8 mouse cellular contexts compared by ENCODE assay signal in the genomic region with DNA sequence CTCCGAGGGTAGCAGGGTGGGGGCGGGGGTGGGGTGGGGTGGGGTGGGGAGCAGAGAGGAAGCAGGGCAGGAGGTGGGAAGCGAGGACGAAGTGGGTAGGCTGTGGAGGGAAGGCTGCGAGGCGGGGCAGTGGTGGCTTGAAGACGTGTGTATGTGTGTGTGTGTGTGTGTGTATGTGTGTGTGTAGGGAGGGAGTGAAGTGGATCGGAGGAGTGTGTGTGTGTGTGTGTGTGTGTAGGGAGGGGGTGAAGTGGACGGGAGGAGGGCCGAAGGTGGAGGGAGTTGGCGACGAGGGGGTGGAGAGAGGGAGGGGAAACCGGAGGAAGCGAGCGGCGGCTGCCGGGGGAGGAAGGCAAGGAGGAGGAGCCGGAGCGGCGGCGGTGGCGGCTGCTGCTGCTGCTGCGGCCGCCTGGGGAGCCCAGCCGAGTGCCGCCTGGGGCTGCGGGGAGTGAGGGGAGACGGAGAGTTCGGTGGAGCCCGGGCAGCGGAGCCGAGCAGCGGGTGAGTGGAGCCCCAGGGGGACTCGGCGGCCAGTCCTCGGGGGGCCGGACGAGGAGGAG. TPM values are rescaled to one million over a fixed set of nuclear protein-coding genes. Genes with fewer than 3 reads are reported as not detected.
DNase-seq lines count a peak whose midpoint lies in the region; ATAC-seq and TF ChIP-seq lines count a peak whose summit lies in the region.

Gene Tmem164 (plus strand): TSS at position 351 of the 560 bp plus-strand sequence.

- peaks cover 23% of the 10 kb centered on the region for H3K4me1 ChIP-seq in E14TG2a.4 (replicated peaks; ENCODE audit: low read depth, low read length)
- H3K4me1 ChIP-seq in forebrain, embryonic 14.5 days (ENCODE audit: control insufficient read depth, insufficient read depth, low read length) = no peaks in the 10 kb centered on the region
- H3K4me1 ChIP-seq in neural tube, embryonic 15.5 days = peaks cover 32% of the 10 kb centered on the region

- no peaks in the 10 kb centered on the region for H3K9me3 ChIP-seq in E14TG2a.4 (ENCODE audit: low read length)
- no peaks in the 10 kb centered on the region for H3K9me3 ChIP-seq in forebrain, embryonic 14.5 days (replicated peaks; ENCODE audit: control insufficient read depth, low read length)
- H3K9me3 ChIP-seq in neural tube, embryonic 15.5 days (replicated peaks) = no peaks in the 10 kb centered on the region

- peak; percentile 64 for DNase-seq in cerebellum, adult 11 months
- DNase-seq in forebrain, embryonic 14.5 days (ENCODE audit: low spot score) = peak; percentile 74
- peak; percentile 82 to 84 for DNase-seq in heart, postnatal 10 days
- DNase-seq in large intestine, adult 2 months (ENCODE audit: low read depth, low spot score) = no peak
- peak; percentile 87 to 89 for DNase-seq in lung, adult 18-20 months
- DNase-seq in testis, postnatal 14 days (ENCODE audit: low spot score) = peak; percentile 81

- peak within 1 kb of the TSS; percentile 86 for H3K27ac ChIP-seq in forebrain, embryonic 14.5 days (ENCODE audit: low read depth, low read length)
- H3K27ac ChIP-seq in neural tube, embryonic 15.5 days (replicated peaks) = peak within 1 kb of the TSS; percentile 87

- peak; percentile 84 for ATAC-seq in forebrain, embryonic 14.5 days
- peak; percentile 82 for ATAC-seq in neural tube, embryonic 15.5 days (ENCODE audit: low FRiP score)

- H3K4me2 ChIP-seq in forebrain, embryonic 14.5 days (ENCODE audit: low read length) = peak within 1 kb of the TSS; percentile 64
- H3K4me2 ChIP-seq in neural tube, embryonic 15.5 days = peak within 1 kb of the TSS; percentile 63

- peak within 1 kb of the TSS; percentile 73 for H3K9ac ChIP-seq in forebrain, embryonic 14.5 days (ENCODE audit: low read length)
- H3K9ac ChIP-seq in neural tube, embryonic 15.5 days (replicated peaks) = peak within 1 kb of the TSS; percentile 54

- no peaks in the 10 kb centered on the region for H3K36me3 ChIP-seq in E14TG2a.4 (ENCODE audit: insufficient read depth, low read length)
- H3K36me3 ChIP-seq in forebrain, embryonic 14.5 days (ENCODE audit: control insufficient read depth, insufficient read depth, low read length) = no peaks in the 10 kb centered on the region
- no peaks in the 10 kb centered on the region for H3K36me3 ChIP-seq in neural tube, embryonic 15.5 days

- peaks cover 21% of the 10 kb centered on the region for H3K27me3 ChIP-seq in E14TG2a.4 (ENCODE audit: insufficient read depth, low read length)
- no peaks in the 10 kb centered on the region for H3K27me3 ChIP-seq in forebrain, embryonic 14.5 days (replicated peaks; ENCODE audit: control insufficient read depth, insufficient read depth, low read length)
- peaks cover 4% of the 10 kb centered on the region; the same call in 1 of the 2 replicates for H3K27me3 ChIP-seq in neural tube, embryonic 15.5 days (replicated peaks)

- intact Hi-C loops in heart, postnatal 10 days (cut with DNase I) = loop anchor here (5.0 kb wide), 3 partner anchors 36 to 129 kb away; no protein-coding TSS in a partner anchor

- H3K4me3 ChIP-seq in E14TG2a.4 (replicated peaks; ENCODE audit: low read length) = peak within 1 kb of the TSS; percentile 77
- H3K4me3 ChIP-seq in forebrain, embryonic 14.5 days (ENCODE audit: low read depth, low read length) = peak within 1 kb of the TSS; percentile 51
- peak within 1 kb of the TSS; percentile 56 for H3K4me3 ChIP-seq in neural tube, embryonic 15.5 days (replicated peaks)

- 29% methylated on average over 17 of the region's 38 CpGs for WGBS in forebrain, embryonic 14.5 days
- WGBS in large intestine, adult 2 months = 17% methylated on average over 33 of the region's 38 CpGs
- WGBS in neural tube, embryonic 15.5 days = 15% methylated on average over 27 of the region's 38 CpGs

- TF ChIP-seq CTCF in E14TG2a.4 (conservative IDR thresholded peaks at IDR 0.05; ENCODE audit: low read length) = no peak

RNA-seq across cellular contexts. Expression of gene Tmem164, which starts in this region (rescaled TPM):
- polyA plus RNA-seq in forebrain, embryonic 14.5 days (2014; fragmentation: Nextera tagmentation; extraction: Ambion mirVana) = 11.0 and 11.5 TPM in 2 replicates
- total RNA-seq in heart, postnatal 10 days (2021) = 10 to 100 TPM; 40.3 to 57.2 TPM
- polyA plus RNA-seq in large intestine, adult 2 months (2012; rRNA removed) = 22.6 and 24.4 TPM in 2 replicates
- polyA plus RNA-seq in neural tube, embryonic 15.5 days (2015; fragmentation: Nextera tagmentation; extraction: Ambion mirVana) = 24.4 and 28.7 TPM in 2 replicates
